Mouse (Mus musculus) liver, adult 2 months (tissue): ENCODE data around the gene Gabra5.

Source experiments
- CTCF ChIP-seq: fragments of 200-500 bp; IDR thresholded peaks from 2 replicates; pipeline ENCODE4 v1.5.1; 2011; ENCODE audit warnings: low read depth, low read length, control low read depth
- POLR2A ChIP-seq: fragments of 200-500 bp; IDR thresholded peaks from 2 replicates; pipeline ENCODE4 v1.6.1; 2011; ENCODE audit warnings: low read length, control low read depth; ENCODE audit not compliant: insufficient read depth; ENCODE audit errors: extremely low read depth

- TF ChIP-seq POLR2A, result no peak
- no peak for TF ChIP-seq CTCF
Observed at GRCm38 (mm10) chr7:57357871-57358540, 151.9 kb downstream of the Gabra5 start.
